Mouse (Mus musculus): ENCODE data around the gene Mrpl9. TPM values are rescaled to one million over a fixed set of nuclear protein-coding genes. Genes with fewer than 3 reads are reported as not detected.
A peak's percentile ranks its signal among the peaks of the same experiment; 100 is the strongest.

Mrpl9 gene
- polyA plus RNA-seq, 1 experiment from 2014 or later = 63.2 TPM

DNA sequence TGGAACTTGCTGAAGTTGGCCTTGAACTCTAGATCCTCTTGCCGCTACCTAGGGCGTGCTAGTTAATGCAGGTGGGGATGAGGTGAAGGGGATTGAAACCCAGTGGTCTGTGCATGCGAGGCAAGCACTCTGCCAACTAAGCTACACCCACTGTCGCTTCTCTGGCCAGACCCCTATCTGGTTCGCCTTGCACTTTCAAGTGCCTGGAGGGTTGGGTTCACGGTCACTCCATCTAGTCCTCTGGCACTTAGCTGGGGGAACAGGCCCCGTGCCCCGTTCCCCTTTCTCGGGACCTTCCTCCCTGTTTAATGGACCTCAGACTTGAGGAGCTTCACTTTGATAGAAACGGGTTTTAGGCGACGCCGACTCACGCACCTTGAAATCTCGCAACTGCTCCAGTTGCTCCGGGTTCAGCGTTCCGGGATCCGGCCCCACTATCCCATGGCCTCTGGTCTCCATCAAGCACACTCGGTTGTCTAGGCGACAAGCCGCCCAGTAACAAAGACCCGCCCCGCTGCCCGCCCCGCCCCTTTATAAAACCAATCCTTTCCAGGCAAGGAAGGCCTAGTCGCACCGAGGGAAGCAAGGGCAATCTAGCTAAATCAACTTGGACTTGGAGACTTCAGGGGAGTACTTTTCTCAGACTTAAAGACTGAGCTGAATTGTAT is 29.5 kb downstream of the Mrpl9 start:
- 10% methylated on average over 28 of the region's 28 CpGs for WGBS
- Histone ChIP-seq H3K4me2 (replicated peaks) (peak overlapping the region; percentile 51), H3K4me3 (replicated peaks) (peak overlapping the region; percentile 33), H3K27me3 (no peaks in the 10 kb centered on the region), H3K27ac (peak overlapping the region; percentile 61), H3K9me3 (no peaks in the 10 kb centered on the region), H3K9ac (replicated peaks) (peak overlapping the region; percentile 4), H3K36me3 (no peaks in the 10 kb centered on the region), H3K4me1 (replicated peaks) (peaks cover 45% of the 10 kb centered on the region)
- ATAC-seq = peak; percentile 79

DNA sequence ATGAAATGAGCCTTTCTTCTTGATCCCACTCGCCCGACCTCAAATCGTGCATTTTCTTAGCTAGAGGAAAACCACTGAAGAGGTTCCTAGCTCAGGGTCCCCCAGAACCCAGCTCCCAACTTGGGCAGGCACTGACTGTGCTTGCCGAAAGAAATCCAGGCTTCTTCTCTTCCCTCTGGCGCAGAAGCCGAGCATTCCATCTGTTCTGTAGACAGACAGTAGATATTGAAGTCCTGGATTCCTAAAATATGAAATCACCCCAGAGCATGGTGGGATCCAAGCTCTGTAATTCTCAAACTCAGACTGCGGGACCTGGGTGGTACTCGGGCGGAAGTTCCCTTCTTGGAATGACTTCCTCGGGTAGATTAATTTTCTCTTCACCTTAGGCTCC is 30.0 kb downstream of the Mrpl9 start:
- ATAC-seq = no peak
- no peaks in the 10 kb centered on the region for H3K36me3 ChIP-seq
- peak overlapping the region; percentile 61 for H3K27ac ChIP-seq
- whole genome bisulfite sequencing = 52% methylated on average over 10 of the region's 10 CpGs
- peaks cover 45% of the 10 kb centered on the region for H3K4me1 ChIP-seq (replicated peaks)
- H3K4me3 ChIP-seq (replicated peaks) = peak overlapping the region; percentile 33
- H3K9ac ChIP-seq (replicated peaks) = no peak overlapping the region; the same call in 1 of the 2 replicates
- H3K9me3 ChIP-seq = no peaks in the 10 kb centered on the region
- no peaks in the 10 kb centered on the region for H3K27me3 ChIP-seq
- peak overlapping the region; percentile 51 for H3K4me2 ChIP-seq (replicated peaks)

DNA sequence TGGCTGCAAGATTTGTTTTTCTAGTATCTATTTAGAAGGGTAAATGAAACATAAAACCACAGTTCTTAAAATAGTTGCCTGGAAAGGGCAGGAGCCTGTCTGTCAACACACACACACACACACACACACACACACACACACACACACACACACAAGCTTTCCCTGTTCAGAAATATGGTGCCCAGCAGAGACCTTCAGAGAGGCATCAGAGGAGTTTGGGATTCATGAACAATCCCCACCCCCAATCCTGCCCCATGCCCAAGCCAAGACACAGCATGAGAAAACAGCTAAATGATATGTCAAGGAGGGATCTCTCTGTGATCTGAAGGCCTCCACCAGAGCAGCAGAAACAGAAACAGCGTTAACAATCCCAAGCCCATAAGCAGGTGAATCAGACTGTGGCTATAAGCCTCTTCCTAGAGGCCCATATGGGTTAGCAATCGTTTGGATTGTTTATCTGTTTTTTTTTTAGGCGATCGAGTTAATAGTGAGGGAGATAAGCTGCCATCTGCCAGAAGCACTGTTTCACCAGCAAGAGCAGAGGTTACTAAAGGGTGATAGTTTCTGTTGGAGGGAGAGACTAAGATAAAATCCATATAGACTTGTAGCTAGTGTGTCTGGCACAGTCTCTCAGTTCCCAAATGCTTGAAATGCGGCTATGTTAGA is 30.6 kb downstream of the Mrpl9 start:
- no peak overlapping the region for H3K4me3 ChIP-seq (replicated peaks)
- 79% methylated on average over 5 of the region's 5 CpGs for WGBS
- H3K9me3 ChIP-seq = no peaks in the 10 kb centered on the region
- no peak overlapping the region for H3K9ac ChIP-seq (replicated peaks)
- peaks cover 46% of the 10 kb centered on the region for H3K4me1 ChIP-seq (replicated peaks)
- H3K4me2 ChIP-seq (replicated peaks) = no peak overlapping the region
- no peaks in the 10 kb centered on the region for H3K27me3 ChIP-seq
- ATAC-seq = no peak
- no peaks in the 10 kb centered on the region for H3K36me3 ChIP-seq
- H3K27ac ChIP-seq = no peak overlapping the region; the same call in 1 of the 2 replicates

DNA sequence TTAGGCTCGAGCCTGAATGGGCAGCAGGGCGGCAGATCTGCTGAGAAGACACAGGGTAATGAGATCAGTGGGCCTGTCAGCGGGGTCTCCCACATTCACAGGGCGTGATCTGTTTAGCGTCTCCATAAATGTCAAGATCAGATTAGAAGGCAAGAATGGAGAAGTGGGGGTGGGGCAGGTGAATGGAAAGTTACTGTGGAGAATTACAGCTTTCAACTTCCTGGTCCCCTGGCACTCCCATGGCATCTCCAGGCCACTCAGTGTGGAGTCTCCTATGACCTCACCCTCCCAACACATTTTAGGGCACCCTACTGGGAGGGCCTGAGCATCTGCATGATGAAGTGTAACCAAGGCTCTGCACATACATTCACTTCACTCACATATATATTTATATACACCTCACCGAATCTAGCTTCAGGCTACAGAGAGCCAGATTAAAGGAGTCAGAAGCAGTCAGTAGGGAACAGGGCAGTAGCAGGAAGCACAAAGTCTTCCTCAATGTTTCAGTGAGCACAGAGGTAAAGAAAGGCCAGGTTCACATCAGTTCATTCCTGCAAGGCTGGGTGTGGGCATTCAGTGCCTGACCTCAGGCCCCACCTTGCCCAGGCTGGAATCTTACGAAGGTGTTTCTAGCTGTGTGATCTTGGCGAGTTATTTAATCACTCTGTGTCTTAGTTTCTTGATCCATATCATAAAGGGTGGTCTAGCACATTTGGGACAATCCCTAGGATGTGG is 33.4 kb downstream of the Mrpl9 start:
- WGBS = 42% methylated on average over 8 of the region's 8 CpGs
- Histone ChIP-seq H3K27ac (peak overlapping the region; percentile 95), H3K4me3 (replicated peaks) (no peak overlapping the region), H3K36me3 (peaks cover 11% of the 10 kb centered on the region), H3K9ac (replicated peaks) (no peak overlapping the region), H3K27me3 (no peaks in the 10 kb centered on the region), H3K4me2 (replicated peaks) (peak overlapping the region; percentile 98; the same call in 1 of the 2 replicates), H3K9me3 (no peaks in the 10 kb centered on the region), H3K4me1 (replicated peaks) (peaks cover 68% of the 10 kb centered on the region)
- ATAC-seq = no peak

DNA sequence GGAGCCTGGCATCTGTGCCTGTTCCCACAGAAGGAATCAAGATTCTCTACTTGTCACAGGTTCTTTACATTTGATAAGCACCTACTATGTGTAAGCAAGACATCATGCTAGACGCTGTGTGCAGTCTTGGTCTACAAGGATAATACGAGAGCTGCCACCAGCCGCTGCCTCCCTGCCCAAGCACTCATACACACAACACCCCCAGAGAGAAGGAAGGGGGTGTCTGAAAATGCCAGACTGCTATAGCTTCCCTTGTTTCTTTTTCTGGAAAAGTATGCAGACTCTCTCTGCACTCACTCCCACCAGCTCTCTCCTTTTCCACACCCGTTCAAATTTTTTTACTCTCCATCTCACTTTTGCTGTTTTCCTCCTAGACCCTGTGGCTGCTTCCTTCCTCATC is 34.3 kb downstream of the Mrpl9 start:
- peak overlapping the region; percentile 79 for H3K4me3 ChIP-seq (replicated peaks)
- H3K27ac ChIP-seq = peak overlapping the region; percentile 95
- peak overlapping the region; percentile 98 for H3K4me2 ChIP-seq (replicated peaks)
- H3K9me3 ChIP-seq = no peaks in the 10 kb centered on the region
- H3K4me1 ChIP-seq (replicated peaks) = peaks cover 73% of the 10 kb centered on the region
- 18% methylated on average over 4 of the region's 4 CpGs for WGBS
- no peak; the same call in none of the 2 replicates for ATAC-seq
- H3K36me3 ChIP-seq = peaks cover 18% of the 10 kb centered on the region
- H3K27me3 ChIP-seq = no peaks in the 10 kb centered on the region
- peak overlapping the region; percentile 70 for H3K9ac ChIP-seq (replicated peaks)

DNA sequence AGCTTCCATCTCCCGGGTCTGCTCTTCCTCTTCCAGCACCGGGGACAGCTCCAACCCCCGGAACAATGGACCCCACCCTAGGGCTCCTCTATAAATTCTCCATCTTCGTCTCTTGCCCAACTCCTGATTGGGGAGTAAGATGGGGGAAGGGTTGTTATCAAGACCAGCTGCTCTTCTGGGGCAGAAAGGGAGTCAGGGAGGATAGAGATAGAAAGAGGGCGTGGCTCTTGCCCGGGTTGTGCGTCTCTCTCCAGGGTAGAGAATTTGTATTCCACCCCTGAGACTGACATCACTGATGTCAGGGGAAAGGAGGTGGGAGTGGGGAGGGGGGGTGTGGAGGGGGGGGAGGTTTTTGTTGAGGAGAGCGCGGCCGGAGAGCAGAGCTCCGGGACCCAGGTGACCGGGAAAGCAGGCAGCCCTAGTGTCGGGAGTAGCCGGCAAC is 34.9 kb downstream of the Mrpl9 start, which contains the start of gene Celf3:
Celf3 (plus strand) TSS at position 315 of the 442 bp plus-strand sequence.
- H3K4me1 ChIP-seq (replicated peaks) = peaks cover 73% of the 10 kb centered on the region
- peak within 1 kb of the TSS; percentile 98 for H3K4me2 ChIP-seq (replicated peaks)
- H3K4me3 ChIP-seq (replicated peaks) = peak within 1 kb of the TSS; percentile 79
- 0% methylated on average over 13 of the region's 14 CpGs for WGBS
- H3K9ac ChIP-seq (replicated peaks) = peak within 1 kb of the TSS; percentile 97
- ATAC-seq = peak; percentile 92
- H3K9me3 ChIP-seq = no peaks in the 10 kb centered on the region
- H3K27ac ChIP-seq = peak within 1 kb of the TSS; percentile 95
- H3K27me3 ChIP-seq = no peaks in the 10 kb centered on the region
- peaks cover 24% of the 10 kb centered on the region for H3K36me3 ChIP-seq

DNA sequence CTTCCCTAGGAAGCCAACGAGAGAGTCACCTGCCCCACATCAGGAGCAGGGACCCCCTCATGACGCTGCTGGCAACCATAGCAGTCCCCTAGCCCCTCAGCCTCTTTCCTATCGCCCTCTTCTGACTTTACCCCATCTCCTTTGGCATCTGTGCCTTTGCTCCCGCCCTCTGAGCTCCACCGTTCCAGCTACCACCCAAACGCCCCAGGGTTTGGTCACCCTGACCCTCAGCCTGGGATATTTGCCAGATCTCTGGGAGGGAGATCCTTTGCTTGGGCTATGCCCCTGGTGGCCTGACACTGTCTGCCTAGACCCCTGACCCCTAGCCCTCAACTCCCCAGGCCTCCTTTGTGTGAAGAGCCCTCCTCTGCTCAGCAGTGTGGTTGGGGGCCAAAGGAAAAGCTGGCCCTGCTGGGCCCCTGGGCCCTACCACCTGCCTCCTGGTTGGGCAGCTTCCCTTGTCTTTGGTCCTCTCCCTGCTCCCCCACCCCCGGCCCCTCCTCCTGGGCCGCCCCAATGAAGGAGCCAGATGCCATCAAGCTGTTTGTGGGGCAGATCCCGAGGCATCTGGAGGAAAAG is 35.6 kb downstream of the Mrpl9 start:
- Histone ChIP-seq H3K36me3 (peaks cover 26% of the 10 kb centered on the region), H3K4me1 (replicated peaks) (peaks cover 74% of the 10 kb centered on the region), H3K4me2 (replicated peaks) (peak overlapping the region; percentile 98), H3K9me3 (no peaks in the 10 kb centered on the region), H3K27me3 (no peaks in the 10 kb centered on the region), H3K27ac (peak overlapping the region; percentile 95), H3K9ac (replicated peaks) (peak overlapping the region; percentile 97), H3K4me3 (replicated peaks) (peak overlapping the region; percentile 79)
- WGBS = 3% methylated on average over 9 of the region's 9 CpGs
- ATAC-seq = peak; percentile 37

DNA sequence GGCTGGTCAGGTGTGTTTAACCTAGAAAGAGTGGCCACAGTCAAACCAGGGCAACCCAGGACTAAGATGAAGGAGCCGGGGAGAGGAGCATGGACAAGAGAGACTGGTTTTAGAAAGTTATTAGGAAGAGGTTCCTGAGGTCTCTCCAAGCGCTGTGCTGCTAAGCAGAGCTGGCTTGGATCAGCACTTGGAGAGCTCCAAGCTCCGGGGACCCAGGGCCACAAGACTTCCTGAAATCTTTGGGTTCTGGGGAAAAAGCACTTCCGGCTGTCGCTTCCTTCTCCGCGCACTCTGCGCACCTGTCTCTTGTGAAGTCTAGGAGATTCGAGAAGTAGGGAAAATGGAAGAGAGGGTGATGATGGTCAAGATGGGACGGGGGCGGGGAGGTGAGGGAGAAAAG is 36.4 kb downstream of the Mrpl9 start:
- Histone ChIP-seq H3K36me3 (peaks cover 29% of the 10 kb centered on the region), H3K9ac (replicated peaks) (peak overlapping the region; percentile 97), H3K27me3 (no peaks in the 10 kb centered on the region), H3K4me2 (replicated peaks) (peak overlapping the region; percentile 98), H3K4me1 (replicated peaks) (peaks cover 78% of the 10 kb centered on the region), H3K4me3 (replicated peaks) (peak overlapping the region; percentile 79), H3K27ac (peak overlapping the region; percentile 95), H3K9me3 (no peaks in the 10 kb centered on the region)
- no peak for ATAC-seq
- WGBS = 14% methylated on average over 11 of the region's 11 CpGs

DNA sequence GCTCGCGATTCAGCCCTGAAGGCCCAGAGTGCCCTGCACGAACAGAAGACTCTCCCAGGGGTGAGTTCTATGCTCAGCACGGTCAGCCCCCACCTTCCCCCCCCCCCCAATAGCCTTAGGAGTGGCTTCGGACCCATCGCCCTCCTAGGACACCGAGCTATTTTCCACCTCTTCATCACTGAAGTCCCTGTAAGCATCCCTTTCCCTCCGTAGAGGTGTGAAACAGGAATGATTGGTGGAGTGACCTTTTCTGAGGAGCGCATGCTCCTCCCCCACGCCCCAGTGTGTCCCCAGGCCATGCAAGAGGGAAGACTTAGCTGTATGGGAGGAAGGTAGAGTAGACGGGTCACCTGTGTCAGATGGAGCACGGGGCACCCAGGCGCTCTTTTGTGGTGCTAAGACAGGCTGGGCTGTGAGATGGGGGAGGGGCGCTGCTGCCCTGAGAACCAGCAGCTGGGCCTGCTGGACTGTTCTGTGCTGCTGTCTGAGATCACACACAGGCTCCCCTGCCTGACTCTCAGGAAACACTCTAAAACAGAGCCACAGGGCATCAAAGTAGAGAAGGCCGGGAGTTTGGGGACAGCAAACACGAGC is 37.3 kb downstream of the Mrpl9 start, which contains the start of gene Riiad1:
Riiad1 (minus strand) TSS at position 51 of the 594 bp plus-strand sequence.
- ATAC-seq = no peak
- WGBS = 10% methylated on average over 16 of the region's 16 CpGs
- H3K9me3 ChIP-seq = no peaks in the 10 kb centered on the region
- H3K27ac ChIP-seq = peak within 1 kb of the TSS; percentile 95
- peak within 1 kb of the TSS; percentile 98 for H3K4me2 ChIP-seq (replicated peaks)
- H3K4me1 ChIP-seq (replicated peaks) = peaks cover 86% of the 10 kb centered on the region
- peak within 1 kb of the TSS; percentile 97 for H3K9ac ChIP-seq (replicated peaks)
- peak within 1 kb of the TSS; percentile 79 for H3K4me3 ChIP-seq (replicated peaks)
- peaks cover 37% of the 10 kb centered on the region for H3K36me3 ChIP-seq
- no peaks in the 10 kb centered on the region for H3K27me3 ChIP-seq

DNA sequence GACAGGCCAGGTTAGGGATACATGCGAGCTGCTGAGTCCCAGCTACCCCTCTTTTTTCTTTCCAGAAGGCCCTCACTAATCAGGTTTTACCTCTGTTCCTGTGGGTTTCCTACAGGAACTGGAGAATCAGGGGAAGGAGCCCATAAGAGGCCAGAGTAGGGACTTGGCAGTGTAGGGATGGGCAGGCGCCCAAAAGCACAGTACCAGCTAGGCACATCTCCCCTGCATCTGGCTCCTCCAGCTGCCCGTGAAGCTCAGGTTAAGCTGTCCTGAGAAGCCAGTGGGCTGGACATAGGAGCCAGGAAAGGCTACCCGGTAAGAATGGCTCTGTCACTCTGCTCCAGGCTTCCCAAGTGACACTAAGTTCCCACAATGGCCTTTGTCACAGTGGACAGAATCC is 38.3 kb downstream of the Mrpl9 start:
- Histone ChIP-seq H3K36me3 (peaks cover 44% of the 10 kb centered on the region), H3K27ac (peak overlapping the region; percentile 95), H3K4me3 (replicated peaks) (peak overlapping the region; percentile 79), H3K4me2 (replicated peaks) (peak overlapping the region; percentile 98), H3K9ac (replicated peaks) (peak overlapping the region; percentile 97), H3K9me3 (no peaks in the 10 kb centered on the region), H3K4me1 (replicated peaks) (peaks cover 89% of the 10 kb centered on the region), H3K27me3 (no peaks in the 10 kb centered on the region)
- ATAC-seq = no peak
- 69% methylated on average over 4 of the region's 4 CpGs for WGBS

DNA sequence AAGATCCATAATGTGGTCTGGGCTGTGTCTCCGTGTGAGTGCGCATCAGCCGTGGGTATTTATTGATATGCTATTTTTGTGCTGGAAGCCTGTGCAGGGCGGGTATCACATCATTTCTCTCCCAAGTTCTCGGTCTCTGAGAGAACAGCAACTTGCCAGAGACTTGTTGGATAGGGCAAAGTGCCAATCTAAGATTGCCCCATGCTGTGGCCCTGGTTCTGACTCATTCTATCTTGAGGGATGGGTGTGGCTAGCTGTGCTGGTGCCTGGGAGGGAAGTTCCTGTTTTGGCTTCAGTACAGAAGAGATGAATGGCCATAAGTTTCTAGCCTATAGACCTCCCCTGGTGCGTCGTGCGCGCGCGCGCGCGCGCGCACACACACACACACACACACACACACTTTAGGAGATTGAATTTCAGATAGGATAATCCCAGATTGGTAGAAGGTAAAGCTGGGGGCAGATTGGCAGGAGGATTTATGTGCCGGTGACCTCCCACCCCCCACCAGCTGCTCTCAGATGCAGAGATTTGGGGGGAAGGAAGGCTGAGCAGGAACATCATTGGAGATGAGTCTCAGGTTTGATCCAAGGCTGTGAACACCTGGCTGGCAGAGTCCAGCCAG is 39.8 kb downstream of the Mrpl9 start:
- Histone ChIP-seq H3K4me1 (replicated peaks) (peaks cover 91% of the 10 kb centered on the region), H3K36me3 (peaks cover 58% of the 10 kb centered on the region), H3K27ac (peak overlapping the region; percentile 95), H3K9me3 (no peaks in the 10 kb centered on the region), H3K9ac (replicated peaks) (peak overlapping the region; percentile 42), H3K4me3 (replicated peaks) (0 out of 2 replicates have a peak overlapping the region, but pooled peaks have one; percentile 8), H3K27me3 (no peaks in the 10 kb centered on the region), H3K4me2 (replicated peaks) (peak overlapping the region; percentile 98)
- WGBS = 84% methylated on average over 17 of the region's 17 CpGs
- ATAC-seq = no peak
